Mouse (Mus musculus): ENCODE measurements at regions not wholly inside any gene's neighbourhood (a gene's known extent, or its start where the extent isn't known, plus 50 kb on each side); places are given as distances from the start of the nearest gene placed in this dataset.

DNA sequence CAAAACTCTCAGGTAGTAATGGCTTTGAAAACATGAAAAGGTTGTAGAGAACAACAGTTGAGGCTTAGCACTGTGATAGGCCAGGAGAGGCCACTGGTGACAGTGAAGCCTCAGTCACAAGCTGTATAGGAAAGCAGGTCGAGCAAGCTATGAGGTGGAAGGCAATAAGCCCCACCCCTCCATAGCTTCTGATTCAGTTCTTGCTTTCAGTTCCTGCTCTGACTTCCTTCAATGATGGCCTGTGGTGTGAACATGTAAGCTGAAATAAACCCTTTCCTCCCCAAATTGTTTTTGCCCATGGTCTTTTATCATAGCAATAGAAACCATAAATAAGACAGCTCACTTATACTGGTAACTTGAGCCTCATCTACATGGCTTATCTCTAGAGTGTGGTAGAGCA, 98.0 kb upstream of the Smarca2 start:
- Histone ChIP-seq H3K27me3 (ENCODE audit: control insufficient read depth, insufficient read depth, low read length, poor library complexity, severe bottlenecking) (no peaks in the 10 kb centered on the region; the same call in 1 of the 2 replicates), H3K27ac (ENCODE audit: insufficient read depth, low read length) (no peak overlapping the region), H3K9me3 (replicated peaks; ENCODE audit: control insufficient read depth, insufficient read depth, low read length, poor library complexity, severe bottlenecking) (no peaks in the 10 kb centered on the region), H3K9ac (ENCODE audit: low read depth, poor library complexity, severe bottlenecking) (no peak overlapping the region), H3K36me3 (ENCODE audit: control insufficient read depth, insufficient read depth, low read length, poor library complexity, severe bottlenecking) (no peaks in the 10 kb centered on the region), H3K4me1 (ENCODE audit: control insufficient read depth, insufficient read depth, low read length) (no peaks in the 10 kb centered on the region), H3K4me3 (ENCODE audit: low read depth, low read length) (no peak overlapping the region)
- no peak for TF ChIP-seq EP300 (IDR thresholded peaks at IDR 0.05; ENCODE audit: insufficient read depth, low read depth, low read length)
- no peak for TF ChIP-seq POLR2A (IDR thresholded peaks at IDR 0.05; ENCODE audit: insufficient read depth, low read length)
- no peak for TF ChIP-seq CTCF (IDR thresholded peaks at IDR 0.05; ENCODE audit: low read depth, low read length)

DNA sequence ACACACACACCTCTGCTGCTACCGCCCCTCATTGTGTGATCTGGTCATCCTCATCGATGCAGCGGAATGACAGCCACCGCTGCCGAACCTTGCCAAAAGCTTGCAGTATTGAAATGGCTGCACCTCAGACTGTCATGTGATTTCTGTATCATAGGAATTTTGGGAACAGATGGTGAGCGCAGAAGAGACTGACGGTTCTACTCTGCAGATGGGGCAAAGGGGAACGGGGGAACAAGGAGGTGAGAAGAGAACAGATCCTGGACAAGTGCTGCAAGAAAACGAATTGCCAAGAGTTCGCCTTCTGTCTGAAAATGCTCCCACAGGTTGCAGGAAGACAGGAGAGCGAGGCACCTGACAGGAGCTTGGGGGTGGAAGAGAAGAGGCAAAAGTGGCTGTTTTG, 96.9 kb upstream of the Smarca2 start:
- H3K9ac ChIP-seq (ENCODE audit: low read depth, poor library complexity, severe bottlenecking), result no peak overlapping the region
- no peaks in the 10 kb centered on the region; the same call in 1 of the 2 replicates for H3K27me3 ChIP-seq (ENCODE audit: control insufficient read depth, insufficient read depth, low read length, poor library complexity, severe bottlenecking)
- H3K27ac ChIP-seq (ENCODE audit: insufficient read depth, low read length), result no peak overlapping the region
- H3K36me3 ChIP-seq (ENCODE audit: control insufficient read depth, insufficient read depth, low read length, poor library complexity, severe bottlenecking), result no peaks in the 10 kb centered on the region
- H3K9me3 ChIP-seq (replicated peaks; ENCODE audit: control insufficient read depth, insufficient read depth, low read length, poor library complexity, severe bottlenecking), result no peaks in the 10 kb centered on the region
- no peak overlapping the region for H3K4me3 ChIP-seq (ENCODE audit: low read depth, low read length)
- no peak for TF ChIP-seq POLR2A (IDR thresholded peaks at IDR 0.05; ENCODE audit: insufficient read depth, low read length)
- TF ChIP-seq EP300 (IDR thresholded peaks at IDR 0.05; ENCODE audit: insufficient read depth, low read depth, low read length), result no peak
- TF ChIP-seq CTCF (IDR thresholded peaks at IDR 0.05; ENCODE audit: low read depth, low read length), result no peak
- no peaks in the 10 kb centered on the region for H3K4me1 ChIP-seq (ENCODE audit: control insufficient read depth, insufficient read depth, low read length)

DNA sequence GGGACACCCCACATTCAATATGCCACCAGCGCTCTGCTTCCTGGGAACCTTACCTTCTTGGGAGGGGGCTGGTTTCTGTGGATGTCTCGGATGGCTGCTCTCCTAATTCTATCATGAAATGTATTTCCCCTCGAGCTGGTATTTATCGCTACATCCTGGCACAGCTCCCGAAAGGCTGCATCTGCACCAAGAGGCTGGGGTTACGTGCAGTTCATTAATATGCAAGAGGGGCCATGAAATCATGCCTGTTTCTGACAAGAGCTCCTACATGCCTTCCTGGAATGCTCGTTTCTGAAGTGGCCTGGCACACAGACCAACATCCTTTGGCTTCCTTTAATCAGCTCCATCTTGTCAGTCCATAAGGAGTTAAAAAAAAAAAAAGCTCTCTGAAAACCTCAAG, 96.2 kb upstream of the Smarca2 start:
- TF ChIP-seq POLR2A (IDR thresholded peaks at IDR 0.05; ENCODE audit: insufficient read depth, low read length) (no peak), EP300 (IDR thresholded peaks at IDR 0.05; ENCODE audit: insufficient read depth, low read depth, low read length) (no peak), CTCF (IDR thresholded peaks at IDR 0.05; ENCODE audit: low read depth, low read length) (no peak)
- no peaks in the 10 kb centered on the region for H3K36me3 ChIP-seq (ENCODE audit: control insufficient read depth, insufficient read depth, low read length, poor library complexity, severe bottlenecking)
- no peaks in the 10 kb centered on the region for H3K9me3 ChIP-seq (replicated peaks; ENCODE audit: control insufficient read depth, insufficient read depth, low read length, poor library complexity, severe bottlenecking)
- H3K27me3 ChIP-seq (ENCODE audit: control insufficient read depth, insufficient read depth, low read length, poor library complexity, severe bottlenecking), result no peaks in the 10 kb centered on the region; the same call in 1 of the 2 replicates
- no peak overlapping the region for H3K9ac ChIP-seq (ENCODE audit: low read depth, poor library complexity, severe bottlenecking)
- no peak overlapping the region for H3K27ac ChIP-seq (ENCODE audit: insufficient read depth, low read length)
- no peaks in the 10 kb centered on the region for H3K4me1 ChIP-seq (ENCODE audit: control insufficient read depth, insufficient read depth, low read length)
- H3K4me3 ChIP-seq (ENCODE audit: low read depth, low read length), result no peak overlapping the region

DNA sequence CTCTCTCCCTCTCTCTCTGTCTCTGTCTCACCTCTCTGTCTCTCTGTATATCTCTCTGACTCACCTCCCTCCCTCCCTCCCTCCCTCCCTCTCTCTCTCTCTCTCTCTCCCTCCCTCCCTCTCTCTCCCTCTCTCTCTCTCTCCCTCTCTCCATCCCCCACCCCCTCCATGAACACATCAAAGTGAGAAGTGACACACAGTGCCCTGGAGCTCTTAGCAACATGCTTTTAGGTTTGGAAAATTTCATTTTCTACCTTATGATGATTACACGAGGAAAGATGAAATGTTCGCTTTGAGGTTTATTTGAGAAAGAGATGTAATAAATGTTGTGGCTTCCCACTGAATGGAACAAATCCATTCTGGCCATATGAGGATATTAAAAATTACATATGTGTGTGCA, 95.6 kb upstream of the Smarca2 start:
- H3K9ac ChIP-seq (ENCODE audit: low read depth, poor library complexity, severe bottlenecking), result no peak overlapping the region
- H3K4me3 ChIP-seq (ENCODE audit: low read depth, low read length), result no peak overlapping the region
- no peak for TF ChIP-seq CTCF (IDR thresholded peaks at IDR 0.05; ENCODE audit: low read depth, low read length)
- no peak for TF ChIP-seq POLR2A (IDR thresholded peaks at IDR 0.05; ENCODE audit: insufficient read depth, low read length)
- no peak for TF ChIP-seq EP300 (IDR thresholded peaks at IDR 0.05; ENCODE audit: insufficient read depth, low read depth, low read length)
- H3K36me3 ChIP-seq (ENCODE audit: control insufficient read depth, insufficient read depth, low read length, poor library complexity, severe bottlenecking), result no peaks in the 10 kb centered on the region
- H3K27ac ChIP-seq (ENCODE audit: insufficient read depth, low read length), result no peak overlapping the region
- H3K27me3 ChIP-seq (ENCODE audit: control insufficient read depth, insufficient read depth, low read length, poor library complexity, severe bottlenecking), result no peaks in the 10 kb centered on the region
- H3K4me1 ChIP-seq (ENCODE audit: control insufficient read depth, insufficient read depth, low read length), result no peaks in the 10 kb centered on the region
- H3K9me3 ChIP-seq (replicated peaks; ENCODE audit: control insufficient read depth, insufficient read depth, low read length, poor library complexity, severe bottlenecking), result no peaks in the 10 kb centered on the region

DNA sequence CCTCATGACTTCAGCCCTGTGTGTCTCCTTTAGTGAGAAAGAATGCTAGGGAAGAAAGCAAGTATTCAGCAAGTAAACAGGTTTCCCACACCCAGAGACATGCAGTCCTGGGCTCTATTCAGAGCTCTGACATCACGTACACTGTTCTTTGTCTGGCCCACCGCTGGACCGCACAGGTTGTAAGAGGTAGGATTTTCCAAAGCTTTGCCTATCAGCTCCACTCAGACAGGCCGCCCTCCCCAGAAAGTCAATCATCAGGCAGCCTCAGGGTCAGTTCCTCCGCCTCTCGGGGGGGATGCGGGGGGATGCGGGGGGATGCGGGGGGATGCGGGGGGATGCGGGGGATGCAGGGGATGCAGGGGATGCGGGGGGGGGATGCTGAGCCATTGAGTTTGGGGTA, 94.7 kb upstream of the Smarca2 start:
- Histone ChIP-seq H3K36me3 (ENCODE audit: control insufficient read depth, insufficient read depth, low read length, poor library complexity, severe bottlenecking) (no peaks in the 10 kb centered on the region), H3K9me3 (replicated peaks; ENCODE audit: control insufficient read depth, insufficient read depth, low read length, poor library complexity, severe bottlenecking) (no peaks in the 10 kb centered on the region), H3K27me3 (ENCODE audit: control insufficient read depth, insufficient read depth, low read length, poor library complexity, severe bottlenecking) (no peaks in the 10 kb centered on the region), H3K9ac (ENCODE audit: low read depth, poor library complexity, severe bottlenecking) (no peak overlapping the region), H3K4me1 (ENCODE audit: control insufficient read depth, insufficient read depth, low read length) (no peaks in the 10 kb centered on the region), H3K27ac (ENCODE audit: insufficient read depth, low read length) (no peak overlapping the region), H3K4me3 (ENCODE audit: low read depth, low read length) (no peak overlapping the region)
- TF ChIP-seq POLR2A (IDR thresholded peaks at IDR 0.05; ENCODE audit: insufficient read depth, low read length) (no peak), EP300 (IDR thresholded peaks at IDR 0.05; ENCODE audit: insufficient read depth, low read depth, low read length) (no peak), CTCF (IDR thresholded peaks at IDR 0.05; ENCODE audit: low read depth, low read length) (no peak)

DNA sequence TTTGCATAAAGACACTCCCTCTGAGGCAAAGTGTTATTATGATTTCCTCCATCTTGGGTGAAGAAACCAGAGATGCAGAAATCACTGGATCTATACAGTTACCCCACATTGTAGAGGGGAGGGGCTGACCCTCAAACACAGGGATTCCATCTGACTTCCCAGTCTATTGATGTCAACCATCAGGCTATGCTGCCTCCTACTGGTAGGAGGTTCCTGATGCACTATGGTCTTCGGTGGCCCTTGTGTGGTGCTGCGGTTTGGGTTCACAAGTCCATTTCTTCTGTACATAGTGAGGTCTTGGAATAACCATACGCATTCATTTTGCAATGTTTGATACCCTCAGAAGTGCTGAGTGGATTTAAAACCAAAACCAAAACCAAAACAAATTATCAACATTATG, 94.0 kb upstream of the Smarca2 start:
- no peak overlapping the region for H3K4me3 ChIP-seq (ENCODE audit: low read depth, low read length)
- H3K4me1 ChIP-seq (ENCODE audit: control insufficient read depth, insufficient read depth, low read length), result no peaks in the 10 kb centered on the region
- H3K27me3 ChIP-seq (ENCODE audit: control insufficient read depth, insufficient read depth, low read length, poor library complexity, severe bottlenecking), result no peaks in the 10 kb centered on the region
- H3K27ac ChIP-seq (ENCODE audit: insufficient read depth, low read length), result no peak overlapping the region
- TF ChIP-seq EP300 (IDR thresholded peaks at IDR 0.05; ENCODE audit: insufficient read depth, low read depth, low read length), result no peak
- TF ChIP-seq CTCF (IDR thresholded peaks at IDR 0.05; ENCODE audit: low read depth, low read length), result peak; percentile 33
- no peak for TF ChIP-seq POLR2A (IDR thresholded peaks at IDR 0.05; ENCODE audit: insufficient read depth, low read length)
- H3K9me3 ChIP-seq (replicated peaks; ENCODE audit: control insufficient read depth, insufficient read depth, low read length, poor library complexity, severe bottlenecking), result no peaks in the 10 kb centered on the region
- H3K36me3 ChIP-seq (ENCODE audit: control insufficient read depth, insufficient read depth, low read length, poor library complexity, severe bottlenecking), result no peaks in the 10 kb centered on the region
- H3K9ac ChIP-seq (ENCODE audit: low read depth, poor library complexity, severe bottlenecking), result no peak overlapping the region

Data from ES-Bruce4 (cell line).